8 mouse cellular contexts compared by ENCODE assay signal in the genomic region with DNA sequence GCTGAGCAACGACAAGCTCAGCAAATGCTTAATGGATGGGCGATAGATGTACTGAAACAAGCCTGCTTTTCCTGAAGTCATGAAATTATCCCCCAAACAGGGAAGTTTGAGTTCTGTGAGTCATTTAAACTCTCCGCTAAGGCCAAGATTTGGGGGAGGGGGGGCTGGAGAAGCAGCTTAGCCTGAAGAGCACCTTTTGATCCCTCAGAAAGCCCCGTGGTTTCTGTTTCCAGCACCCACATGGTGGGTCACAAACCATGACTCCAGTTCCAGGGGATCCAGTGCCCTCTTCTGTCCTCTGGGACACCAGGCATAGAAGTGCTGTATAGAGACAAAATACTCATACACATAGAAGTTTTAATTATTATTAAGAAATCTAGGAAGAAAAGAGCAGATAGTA. TPM values are rescaled to one million over a fixed set of nuclear protein-coding genes. Genes with fewer than 3 reads are reported as not detected.
A peak's percentile ranks its signal among the peaks of the same experiment; 100 is the strongest.
DNase-seq lines count a peak whose midpoint lies in the region; ATAC-seq and TF ChIP-seq lines count a peak whose summit lies in the region.

No protein-coding gene starts in this region.

- H3K27me3 ChIP-seq in kidney, embryonic 16.5 days (ENCODE audit: insufficient read depth, low read length): no peaks in the 10 kb centered on the region
- no peaks in the 10 kb centered on the region for H3K27me3 ChIP-seq in Patski
- H3K27me3 ChIP-seq in limb, embryonic 15.5 days: no peaks in the 10 kb centered on the region

- CTCF ChIA-PET in Patski (lab: Charles Lee): interaction anchor here (0.7 to 1.9 kb wide), 9 partner anchors 20 to 283 kb away, joined by 3 to 6 read pairs (median 3); no protein-coding TSS in a partner anchor

- H3K9ac ChIP-seq in kidney, embryonic 16.5 days (replicated peaks; ENCODE audit: low read length): no peak overlapping the region
- H3K9ac ChIP-seq in limb, embryonic 15.5 days: no peak overlapping the region

- ATAC-seq in kidney, embryonic 16.5 days (ENCODE audit: low FRiP score, low TSS enrichment): peak; percentile 14; the same call in 1 of the 2 replicates
- ATAC-seq in Patski: no peak
- ATAC-seq in limb, embryonic 15.5 days (ENCODE audit: insufficient number of reproducible peaks, low FRiP score, low TSS enrichment, low read depth): no peak
- ATAC-seq in frontal cortex, adult (ENCODE audit: low TSS enrichment): no peak

- H3K4me3 ChIP-seq in kidney, embryonic 16.5 days (ENCODE audit: low read length): no peak overlapping the region
- 0 out of 2 replicates have a peak overlapping the region, but pooled peaks have one; percentile 39 for H3K4me3 ChIP-seq in limb, embryonic 15.5 days

- 72% methylated on average over 4 of the region's 4 CpGs for WGBS in kidney, embryonic 16.5 days
- WGBS in limb, embryonic 15.5 days: 45% methylated on average over 4 of the region's 4 CpGs

- peak overlapping the region; percentile 86 for H3K27ac ChIP-seq in kidney, embryonic 16.5 days (ENCODE audit: low read length)
- H3K27ac ChIP-seq in limb, embryonic 15.5 days: peak overlapping the region; percentile 92

- no peaks in the 10 kb centered on the region for H3K36me3 ChIP-seq in kidney, embryonic 16.5 days (ENCODE audit: insufficient read depth, low read length)
- H3K36me3 ChIP-seq in limb, embryonic 15.5 days: no peaks in the 10 kb centered on the region

- TF ChIP-seq CTCF in Patski (IDR thresholded peaks at IDR 0.05): peak; percentile 33

- H3K9me3 ChIP-seq in kidney, embryonic 16.5 days (ENCODE audit: low read length): 0 out of 2 replicates have a peak, but pooled peaks cover 3% of the 10 kb centered on the region
- H3K9me3 ChIP-seq in limb, embryonic 15.5 days: no peaks in the 10 kb centered on the region

- no peak for DNase-seq in kidney, adult 11 months
- DNase-seq in Patski (ENCODE audit: low read depth, low spot score): no peak
- DNase-seq in gastrocnemius, postnatal 25 days: peak; percentile 20
- no peak for DNase-seq in frontal cortex, postnatal 25 days (ENCODE audit: low spot score in 2 of 2)
- DNase-seq in cerebellum, postnatal 14 days: no peak

- H3K4me2 ChIP-seq in kidney, embryonic 16.5 days (replicated peaks; ENCODE audit: low read depth, low read length): peak overlapping the region; percentile 59
- H3K4me2 ChIP-seq in limb, embryonic 15.5 days: peak overlapping the region; percentile 37

- in situ Hi-C loops in Patski (cut with MboI; ENCODE audit: low pct_unique_long_range_greater_than_20kb): loop anchor here (5.0 to 10.0 kb wide), 2 partner anchors 122 to 281 kb away; no protein-coding TSS in a partner anchor

- POLR2A ChIA-PET in Patski (lab: Charles Lee): interaction anchor here (0.6 to 1.5 kb wide), 2 partner anchors 103 to 129 kb away, joined by 3 to 6 read pairs; no protein-coding TSS in a partner anchor

- H3K4me1 ChIP-seq in kidney, embryonic 16.5 days (ENCODE audit: insufficient read depth, low read length): peaks cover 11% of the 10 kb centered on the region; the same call in 1 of the 2 replicates
- H3K4me1 ChIP-seq in limb, embryonic 15.5 days: peaks cover 13% of the 10 kb centered on the region

RNA-seq across cellular contexts. Expression of a gene that starts 27.5 kb away (rescaled TPM):
- polyA plus RNA-seq in kidney, embryonic 16.5 days (2015; fragmentation: Nextera tagmentation; extraction: Ambion mirVana): 2.2 and 2.3 TPM in 2 replicates
- 6.8 TPM for polyA plus RNA-seq in Patski (2021)
- total RNA-seq in gastrocnemius, postnatal 25 days (2021): 1 to 10 TPM; 2.7 to 2.8 TPM
- polyA plus RNA-seq in limb, embryonic 15.5 days (2015; fragmentation: Nextera tagmentation; extraction: Ambion mirVana): 3.0 and 3.1 TPM in 2 replicates

RNA-seq across cellular contexts. Expression of a gene that starts 34.2 kb away (rescaled TPM):
- polyA plus RNA-seq in kidney, embryonic 16.5 days (2015; fragmentation: Nextera tagmentation; extraction: Ambion mirVana): 22.2 and 24.4 TPM in 2 replicates
- polyA plus RNA-seq in Patski (2021): 6.2 TPM
- 10 to 100 TPM; 10.3 to 17.2 TPM for total RNA-seq in gastrocnemius, postnatal 25 days (2021)
- polyA plus RNA-seq in limb, embryonic 15.5 days (2015; fragmentation: Nextera tagmentation; extraction: Ambion mirVana): 27.0 and 31.6 TPM in 2 replicates
